Mouse (Mus musculus): ENCODE data around the gene Ppp6r1.
"Not testable (repeated sequence)": the region's sequence is repeated elsewhere in the genome, so short reads cannot be mapped to it uniquely, and the experiment has no call there.

Ppp6r1 gene

GRCm38 (mm10) chr7:4613740-4614403, 44.9 kb downstream of the Ppp6r1 start:
- DNase-seq (ENCODE audit: low read depth, low spot score): no peak

- no peak for DNase-seq (ENCODE audit: low read depth, low spot score)
These were observed 45.9 kb downstream of the Ppp6r1 start for GRCm38 (mm10) chr7:4612956-4613355.

- no peak for DNase-seq (ENCODE audit: low read depth, low spot score)
These were observed 46.4 kb downstream of the Ppp6r1 start for GRCm38 (mm10) chr7:4612386-4612785.

- no peak for DNase-seq (ENCODE audit: low read depth, low spot score)
These were observed 46.9 kb downstream of the Ppp6r1 start for GRCm38 (mm10) chr7:4611921-4612341.

- DNase-seq (ENCODE audit: low read depth, low spot score): no peak
These were observed 47.3 kb downstream of the Ppp6r1 start for GRCm38 (mm10) chr7:4611511-4611910.

GRCm38 (mm10) chr7:4608002-4608401, 50.8 kb downstream of the Ppp6r1 start:
- peak; percentile 24 for DNase-seq (ENCODE audit: low read depth, low spot score)

GRCm38 (mm10) chr7:4603873-4604272, 54.9 kb downstream of the Ppp6r1 start, which contains the start of gene Ptprh:
Ptprh (minus strand) TSS chr7:4604041.
- DNase-seq (ENCODE audit: low read depth, low spot score): no peak

GRCm38 (mm10) chr7:4602969-4603368, 55.9 kb downstream of the Ppp6r1 start:
- DNase-seq (ENCODE audit: low read depth, low spot score): no peak

- not testable (repeated sequence) for DNase-seq (ENCODE audit: low read depth, low spot score)
These were observed 61.8 kb downstream of the Ppp6r1 start for GRCm38 (mm10) chr7:4597046-4597445.
